Mouse (Mus musculus): Measurements from ENCODE around the gene Primpol.

The Primpol gene

GRCm38 (mm10) chr8:46552441-46552765, 64.6 kb downstream of the Primpol start:
- DNase-seq, result peak; percentile 16

- peak; percentile 100 for DNase-seq
Measured at GRCm38 (mm10) chr8:46551615-46552440, 65.2 kb downstream of the Primpol start, which contains the start of gene Cenpu. Gene Cenpu, plus strand, starts transcription at chr8:46552028.

- DNase-seq, result no peak
Measured at GRCm38 (mm10) chr8:46551029-46551428, 66.0 kb downstream of the Primpol start.

- DNase-seq, result no peak
Measured at GRCm38 (mm10) chr8:46550058-46550457, 67.0 kb downstream of the Primpol start.

GRCm38 (mm10) chr8:46547245-46547644, 69.8 kb downstream of the Primpol start:
- DNase-seq, result peak; percentile 89

GRCm38 (mm10) chr8:46546431-46547176, 70.4 kb downstream of the Primpol start:
- peak; percentile 53 for DNase-seq

GRCm38 (mm10) chr8:46545854-46546253, 71.2 kb downstream of the Primpol start:
- no peak for DNase-seq

- DNase-seq, result no peak
Measured at GRCm38 (mm10) chr8:46543662-46544061, 73.3 kb downstream of the Primpol start.

- no peak for DNase-seq
Measured at GRCm38 (mm10) chr8:46543191-46543590, 73.8 kb downstream of the Primpol start.

GRCm38 (mm10) chr8:46539701-46540100, 77.3 kb downstream of the Primpol start:
- DNase-seq, result peak; percentile 25

GRCm38 (mm10) chr8:46533926-46534325, 83.1 kb downstream of the Primpol start:
- DNase-seq, result no peak

GRCm38 (mm10) chr8:46530541-46530940, 86.5 kb downstream of the Primpol start:
- no peak for DNase-seq

- no peak for DNase-seq
Measured at GRCm38 (mm10) chr8:46529508-46529907, 87.5 kb downstream of the Primpol start.

- DNase-seq, result peak; percentile 40
Measured at GRCm38 (mm10) chr8:46526821-46527220, 90.2 kb downstream of the Primpol start.

GRCm38 (mm10) chr8:46526098-46526497, 90.9 kb downstream of the Primpol start:
- DNase-seq, result no peak

All from retina, postnatal 1 day (tissue).